Mouse (Mus musculus) testis, postnatal 10 days (tissue): ENCODE measurements around the gene Ngdn.
"Not testable (repeated sequence)": the region's sequence is repeated elsewhere in the genome, so short reads cannot be mapped to it uniquely, and the experiment has no call there.

ENCODE experiments used
- DNase-seq: peaks from one replicate; pipeline ENCODE4 v3.0.0; 2021; ENCODE audit warnings: low spot score

Gene Ngdn

DNA sequence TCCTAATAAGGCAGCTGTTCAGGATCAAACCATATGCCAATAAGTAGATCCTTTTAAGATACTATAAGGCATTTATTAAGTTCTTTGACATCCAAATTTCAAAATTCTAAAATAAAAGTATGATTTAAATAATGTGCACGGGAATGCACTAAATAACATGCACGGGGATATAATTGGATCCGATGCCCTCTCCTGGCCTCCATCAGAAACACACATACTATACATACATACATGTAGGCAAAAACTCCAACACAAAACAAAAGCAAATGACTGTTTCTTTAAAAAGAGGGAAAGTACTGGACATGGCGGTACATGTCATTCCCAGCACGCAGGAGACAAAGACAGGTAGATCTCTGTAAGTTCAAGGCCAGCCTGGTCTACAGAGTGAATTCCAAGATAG lies 15.4 kb upstream of the Ngdn start:
- not testable (repeated sequence) for DNase-seq

- no peak for DNase-seq
Measured at GRCm38 (mm10) chr14:55000814-55001213, 14.4 kb upstream of the Ngdn start.

- DNase-seq = no peak
Measured at GRCm38 (mm10) chr14:55001446-55001845, 13.8 kb upstream of the Ngdn start.

DNA sequence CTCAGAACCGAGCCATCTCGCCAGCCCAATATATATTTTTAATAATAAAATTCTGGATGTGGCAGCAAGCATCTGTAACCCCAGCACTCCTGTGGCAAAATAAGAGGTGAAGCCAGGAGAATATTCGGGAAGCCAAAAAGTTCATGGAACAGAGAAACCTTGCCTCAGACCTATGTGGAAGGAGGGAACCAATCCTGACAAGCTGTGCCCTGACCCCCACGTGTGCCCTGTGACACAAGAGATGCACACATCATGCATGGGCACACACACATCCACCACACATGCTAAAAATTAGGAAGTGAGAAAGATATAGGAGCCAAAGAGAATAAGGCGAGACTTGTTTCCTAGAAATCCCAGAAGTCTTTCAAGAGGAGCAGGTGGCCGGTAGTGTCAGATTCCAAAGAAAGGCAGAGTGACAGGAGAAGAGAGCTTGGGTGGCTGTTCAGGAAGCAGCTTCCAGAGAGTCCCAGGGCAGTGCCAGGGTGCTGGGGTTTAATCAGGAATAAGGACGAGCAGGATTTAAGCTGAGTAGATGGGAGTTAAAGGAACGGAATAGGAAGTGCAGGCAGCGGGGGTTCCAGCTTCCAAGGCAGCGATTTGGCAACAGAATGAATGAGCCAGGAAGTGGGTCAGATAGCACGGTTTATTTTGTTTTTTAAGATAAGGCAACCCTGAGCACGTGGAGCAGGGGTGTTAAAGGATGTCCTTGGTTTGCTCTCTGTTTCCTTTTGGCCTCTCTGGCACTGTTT lies 13.1 kb upstream of the Ngdn start:
- DNase-seq = no peak

GRCm38 (mm10) chr14:55002687-55003120 lies 12.6 kb upstream of the Ngdn start:
- DNase-seq = no peak

DNA sequence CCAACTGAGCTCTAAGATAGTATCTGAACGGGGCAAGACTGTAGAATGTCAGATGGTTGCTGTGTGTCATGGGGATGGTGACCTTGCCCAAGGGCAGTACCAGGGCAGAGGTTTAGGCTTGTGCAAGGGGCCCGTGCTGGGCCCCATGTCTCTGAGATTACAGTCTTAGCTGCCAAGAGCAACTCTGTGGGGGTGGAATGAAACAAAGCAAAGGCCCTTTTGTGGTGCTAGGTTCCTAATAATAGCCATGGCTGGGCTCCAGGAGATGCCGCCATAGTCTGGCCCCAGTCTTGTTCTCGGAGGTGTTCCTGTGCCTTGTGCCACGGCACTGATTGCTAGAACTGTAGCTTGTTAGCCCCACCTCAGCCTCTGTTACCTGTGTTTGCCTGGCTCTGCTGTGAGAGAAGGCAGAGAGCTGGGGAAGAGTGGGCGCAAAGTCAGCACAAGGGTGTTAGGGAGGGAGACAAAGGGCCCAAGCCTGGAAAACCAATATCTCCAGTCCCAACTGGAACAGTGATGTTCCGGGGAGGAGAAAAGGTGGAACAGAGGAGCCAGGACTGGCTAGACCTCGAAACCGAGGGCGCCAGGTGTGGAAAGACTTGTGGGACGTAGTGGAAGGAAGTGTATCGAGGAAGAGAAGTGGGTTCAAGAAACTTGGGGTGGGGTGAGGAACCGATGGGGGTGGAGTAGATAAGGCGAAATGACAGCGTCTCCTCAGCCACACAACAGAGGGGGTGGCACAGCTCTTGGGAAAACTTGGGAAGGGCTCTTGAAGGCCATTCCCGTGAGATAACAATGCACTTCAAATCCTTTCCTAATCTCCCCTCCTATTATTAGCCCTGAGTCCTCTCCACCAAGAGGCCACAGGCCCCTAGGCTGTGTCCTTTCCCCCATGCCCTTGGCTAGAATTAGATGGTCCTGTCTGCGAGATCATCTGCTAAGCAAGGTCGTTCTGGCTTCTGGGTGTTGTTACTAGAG lies 11.1 kb upstream of the Ngdn start:
- no peak for DNase-seq

GRCm38 (mm10) chr14:55005506-55005905 lies 9.7 kb upstream of the Ngdn start:
- DNase-seq = no peak

GRCm38 (mm10) chr14:55005967-55006366 lies 9.3 kb upstream of the Ngdn start:
- DNase-seq = no peak

GRCm38 (mm10) chr14:55006541-55006940 lies 8.7 kb upstream of the Ngdn start:
- DNase-seq = no peak

DNA sequence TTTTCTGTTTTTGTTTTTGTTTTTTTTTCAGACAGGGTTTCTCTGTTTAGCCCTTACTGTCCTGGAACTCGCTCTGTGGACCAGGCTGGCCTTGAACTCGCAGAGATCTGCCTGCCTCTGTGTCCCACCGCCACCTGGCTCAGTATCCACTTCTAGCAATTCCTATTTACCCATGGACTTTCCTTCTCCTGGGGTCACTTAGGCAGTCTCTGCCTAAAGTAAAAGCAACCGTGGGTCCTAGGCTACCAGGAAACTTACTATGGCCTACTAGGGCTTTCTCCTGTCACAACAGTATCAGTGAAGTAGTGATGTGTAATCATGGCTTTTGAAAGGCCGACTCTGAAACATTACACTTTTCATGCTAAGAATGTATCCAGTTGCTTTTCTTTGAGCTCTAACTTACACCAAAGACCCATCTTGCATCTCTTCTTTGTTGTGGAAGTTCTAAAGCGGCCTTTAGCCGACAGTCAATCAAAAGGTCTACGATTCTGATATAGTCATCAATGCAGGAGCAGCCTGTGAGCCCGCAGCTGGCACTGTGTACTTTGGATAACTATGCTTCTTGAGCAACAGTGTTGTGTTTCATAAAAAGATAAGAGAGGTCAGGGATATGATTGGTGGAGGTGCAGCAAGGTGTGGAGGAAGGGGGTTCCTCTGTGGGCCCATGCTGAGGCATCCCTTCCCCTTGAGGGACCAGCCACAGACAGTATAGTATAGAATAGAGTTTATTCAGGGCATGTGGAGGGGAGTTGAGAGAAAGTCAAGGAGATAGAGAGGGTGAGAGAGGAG lies 7.9 kb upstream of the Ngdn start:
- DNase-seq = no peak

GRCm38 (mm10) chr14:55008417-55008816 lies 6.8 kb upstream of the Ngdn start:
- no peak for DNase-seq

- DNase-seq = peak; percentile 59
Measured at GRCm38 (mm10) chr14:55011116-55011515, 4.1 kb upstream of the Ngdn start.

GRCm38 (mm10) chr14:55014591-55014990 lies 663 bp upstream of the Ngdn start:
- no peak for DNase-seq

DNA sequence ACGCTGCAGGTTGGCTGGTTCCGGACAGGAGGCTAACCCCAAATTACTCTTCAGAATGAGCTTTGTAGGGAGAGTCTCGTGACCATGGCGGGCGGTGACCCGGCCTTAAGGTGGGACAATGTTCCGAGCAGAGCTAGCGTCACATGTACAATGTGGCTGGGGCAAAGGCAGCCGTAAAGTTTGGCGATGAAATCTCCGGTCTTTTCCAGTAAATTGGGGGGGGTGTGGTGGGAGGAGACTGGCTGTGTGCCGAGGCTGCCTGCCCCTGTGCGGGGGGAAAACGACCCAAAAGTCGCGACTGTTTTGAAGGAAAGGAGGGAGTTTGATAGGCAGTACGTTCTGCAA lies 485 bp downstream of the Ngdn start:
- peak; percentile 69 for DNase-seq

GRCm38 (mm10) chr14:55016876-55017275 lies 1.6 kb downstream of the Ngdn start:
- no peak for DNase-seq

GRCm38 (mm10) chr14:55020394-55020793 lies 5.1 kb downstream of the Ngdn start:
- no peak for DNase-seq

- no peak for DNase-seq
Measured at GRCm38 (mm10) chr14:55023011-55023410, 7.8 kb downstream of the Ngdn start.

DNA sequence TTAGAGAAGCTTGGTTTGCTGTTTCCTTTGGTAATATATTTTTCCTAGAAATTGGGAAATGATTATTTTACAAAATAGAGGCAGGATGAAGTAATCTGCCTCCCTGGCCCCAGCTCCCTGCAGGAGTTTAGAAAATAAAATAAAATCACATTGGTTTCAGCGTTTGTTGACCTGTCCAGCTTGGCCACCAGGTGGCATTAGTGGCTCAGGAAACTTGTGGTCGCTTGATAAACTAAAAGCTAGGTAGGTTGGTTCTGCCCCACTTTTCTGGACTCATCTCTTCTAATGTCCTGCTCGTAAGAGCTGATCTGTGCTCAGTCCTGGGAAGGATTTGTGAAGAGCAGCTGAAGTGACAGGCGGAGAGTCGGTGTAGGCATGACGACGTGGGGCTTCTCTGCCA lies 9.0 kb downstream of the Ngdn start:
- peak; percentile 72 for DNase-seq

- DNase-seq = no peak
Measured at GRCm38 (mm10) chr14:55025527-55025926, 10.3 kb downstream of the Ngdn start.

DNA sequence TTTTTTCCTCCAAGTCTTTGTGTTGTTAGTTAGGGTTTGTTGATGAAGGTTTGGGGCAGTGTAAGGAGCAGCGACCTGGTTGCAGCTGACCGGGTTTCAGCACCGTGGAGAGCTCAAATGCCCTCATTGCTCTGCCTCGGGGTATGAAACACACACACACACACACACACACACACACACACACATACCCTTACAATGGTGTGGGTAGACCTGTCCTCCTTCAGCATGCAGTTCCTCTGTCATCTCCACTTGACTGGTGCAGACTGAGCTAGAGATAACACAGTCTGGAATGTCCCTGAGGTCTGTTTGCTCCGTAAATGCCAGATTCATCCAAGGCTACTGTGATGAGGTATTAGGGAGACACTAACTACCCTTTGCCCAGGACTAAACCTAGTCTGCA lies 12.0 kb downstream of the Ngdn start:
- peak; percentile 60 for DNase-seq

- no peak for DNase-seq
Measured at GRCm38 (mm10) chr14:55027653-55028052, 12.4 kb downstream of the Ngdn start.

GRCm38 (mm10) chr14:55028333-55028835 lies 13.1 kb downstream of the Ngdn start:
- DNase-seq = no peak
